Mouse (Mus musculus): Measurements from ENCODE around the gene Neurl1a. TPM values are rescaled to one million over a fixed set of nuclear protein-coding genes. Genes with fewer than 3 reads are reported as not detected.
A peak's percentile ranks its signal among the peaks of the same experiment; 100 is the strongest.

The Neurl1a gene
- polyA plus RNA-seq (2014; fragmentation: Nextera tagmentation; extraction: Ambion mirVana) = 4.5 and 4.6 TPM in 2 replicates

DNA sequence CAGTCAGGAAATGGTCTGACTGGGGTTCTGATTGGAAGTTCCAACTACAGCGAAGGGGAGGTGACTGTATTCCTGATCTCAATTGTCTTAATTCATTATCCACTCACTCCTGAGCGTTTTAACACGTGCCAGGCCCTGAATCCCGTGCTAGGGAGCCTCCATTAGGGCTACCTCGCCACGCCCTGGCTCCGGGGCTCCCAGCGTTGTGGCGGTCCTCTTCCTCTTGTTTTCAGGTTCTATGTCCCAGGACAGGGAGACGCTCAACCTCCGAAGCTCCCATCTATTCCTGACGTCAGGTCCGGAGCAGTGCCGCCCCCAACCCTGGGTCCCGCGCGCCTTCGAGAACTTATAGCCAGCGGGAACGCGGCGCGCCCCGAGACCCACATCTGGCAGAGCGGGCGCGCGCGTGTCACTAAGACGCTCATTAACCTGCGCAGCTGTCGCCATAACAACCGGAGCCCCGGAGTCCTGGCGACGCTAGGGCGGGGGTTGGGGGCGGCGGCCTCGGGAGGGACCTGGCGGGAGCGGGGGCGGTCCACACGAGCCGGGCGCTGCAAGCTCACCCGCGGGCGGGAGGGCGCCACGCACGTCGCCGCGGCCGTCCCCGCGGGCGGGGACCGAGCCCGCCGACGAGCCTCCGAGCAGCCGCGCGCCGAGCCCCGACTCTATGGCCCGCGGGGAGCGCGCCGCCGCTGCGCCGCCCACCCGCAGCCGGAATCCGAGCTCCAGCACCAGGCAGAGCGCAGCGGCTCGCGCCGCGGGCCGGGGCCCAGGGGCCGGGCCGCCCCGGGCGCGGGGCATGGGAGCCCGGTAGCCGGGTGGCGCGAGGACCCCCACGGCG, at the start of gene Neurl1a:
Gene Neurl1a (plus strand): TSS at position 390 of the 841 bp plus-strand sequence.
- peak within 1 kb of the TSS; percentile 30; the same call in 1 of the 2 replicates for H3K9ac ChIP-seq (ENCODE audit: low read depth, low read length)
- peak within 1 kb of the TSS; percentile 66 for H3K4me3 ChIP-seq (ENCODE audit: low read depth, low read length)
- H3K36me3 ChIP-seq (ENCODE audit: control insufficient read depth, insufficient read depth, low read length) = no peaks in the 10 kb centered on the region
- peak; percentile 57 for DNase-seq (ENCODE audit: low spot score)
- H3K27me3 ChIP-seq (replicated peaks; ENCODE audit: control insufficient read depth, insufficient read depth, low read length) = peaks cover 43% of the 10 kb centered on the region
- peak within 1 kb of the TSS; percentile 94 for H3K4me2 ChIP-seq
- no peak within 1 kb of the TSS for H3K27ac ChIP-seq (ENCODE audit: low read depth, low read length)
- 0 out of 2 replicates have a peak, but pooled peaks cover 4% of the 10 kb centered on the region for H3K9me3 ChIP-seq (ENCODE audit: control insufficient read depth, low read length)
- under 1% methylated on average over 97 of the region's 98 CpGs for WGBS
- no peaks in the 10 kb centered on the region for H3K4me1 ChIP-seq (replicated peaks; ENCODE audit: control insufficient read depth, insufficient read depth, low read length)
- no peak; the same call in 1 of the 2 replicates for ATAC-seq (replicated peaks; ENCODE audit: low FRiP score)

DNA sequence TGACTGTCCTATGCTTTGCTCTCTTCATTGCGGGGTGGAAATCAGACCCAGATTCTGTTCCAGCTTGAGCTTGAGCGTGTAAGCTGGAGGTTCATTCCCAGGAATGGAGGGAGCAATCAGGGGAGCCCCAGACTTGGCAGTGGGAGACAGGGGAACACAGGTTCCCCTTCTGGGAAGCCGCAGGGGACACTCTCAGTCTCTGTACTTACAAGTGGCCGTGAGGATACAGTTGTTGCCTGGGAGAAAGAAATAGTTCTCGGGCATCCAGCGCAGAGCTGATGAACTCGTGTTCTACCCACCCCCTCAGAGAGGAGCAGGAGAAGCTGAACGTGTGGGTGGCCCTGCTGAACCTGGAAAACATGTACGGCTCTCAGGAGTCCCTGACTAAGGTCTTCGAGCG, 49.8 kb upstream of the Neurl1a start:
- WGBS = 89% methylated on average over 11 of the region's 11 CpGs
- H3K4me1 ChIP-seq (replicated peaks; ENCODE audit: control insufficient read depth, insufficient read depth, low read length) = peaks cover 8% of the 10 kb centered on the region
- H3K36me3 ChIP-seq (ENCODE audit: control insufficient read depth, insufficient read depth, low read length) = peaks cover 57% of the 10 kb centered on the region

DNA sequence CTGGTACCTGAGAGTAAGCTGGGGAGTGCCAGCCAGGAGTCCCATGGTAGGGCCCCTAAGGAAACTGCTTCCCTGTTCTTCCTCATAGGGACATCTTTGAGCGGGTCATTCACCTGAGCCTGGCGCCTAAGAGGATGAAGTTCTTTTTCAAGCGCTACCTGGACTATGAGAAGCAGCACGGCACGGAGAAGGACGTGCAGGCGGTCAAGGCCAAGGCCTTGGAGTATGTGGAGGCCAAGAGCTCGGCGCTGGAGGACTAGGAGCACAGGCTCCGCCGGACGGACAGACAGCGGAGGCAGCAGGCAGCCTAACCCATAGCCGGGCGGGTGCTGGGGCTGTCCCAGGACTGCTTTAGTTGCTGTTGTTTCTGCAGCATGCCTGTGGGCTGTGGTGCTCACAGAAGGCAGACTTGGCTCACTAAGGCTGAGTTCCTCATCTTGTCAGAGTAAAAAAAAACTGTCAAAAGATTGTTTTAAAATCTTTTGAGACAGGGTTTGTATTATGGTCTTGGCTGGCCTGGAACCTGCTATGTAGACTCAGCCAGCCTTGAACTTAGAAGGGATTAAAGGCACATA, 48.0 kb upstream of the Neurl1a start:
- 94% methylated on average over 15 of the region's 15 CpGs for WGBS
- no peaks in the 10 kb centered on the region for H3K9me3 ChIP-seq (ENCODE audit: control insufficient read depth, low read length)
- DNase-seq (ENCODE audit: low spot score) = no peak
- H3K4me3 ChIP-seq (ENCODE audit: low read depth, low read length) = no peak overlapping the region
- no peak overlapping the region for H3K9ac ChIP-seq (ENCODE audit: low read depth, low read length)
- H3K4me2 ChIP-seq = no peak overlapping the region
- H3K4me1 ChIP-seq (replicated peaks; ENCODE audit: control insufficient read depth, insufficient read depth, low read length) = peaks cover 8% of the 10 kb centered on the region
- no peaks in the 10 kb centered on the region for H3K27me3 ChIP-seq (replicated peaks; ENCODE audit: control insufficient read depth, insufficient read depth, low read length)
- peaks cover 47% of the 10 kb centered on the region for H3K36me3 ChIP-seq (ENCODE audit: control insufficient read depth, insufficient read depth, low read length)
- no peak overlapping the region for H3K27ac ChIP-seq (ENCODE audit: low read depth, low read length)
- no peak for ATAC-seq (replicated peaks; ENCODE audit: low FRiP score)

More for the DNA sequence above, 49.8 kb upstream of the Neurl1a start:
- no peak overlapping the region for H3K27ac ChIP-seq (ENCODE audit: low read depth, low read length)
- H3K4me3 ChIP-seq (ENCODE audit: low read depth, low read length) = no peak overlapping the region
- H3K4me2 ChIP-seq = no peak overlapping the region
- H3K9ac ChIP-seq (ENCODE audit: low read depth, low read length) = no peak overlapping the region
- ATAC-seq (replicated peaks; ENCODE audit: low FRiP score) (no peak), DNase-seq (ENCODE audit: low spot score) (no peak)
- no peaks in the 10 kb centered on the region for H3K9me3 ChIP-seq (ENCODE audit: control insufficient read depth, low read length)
- H3K27me3 ChIP-seq (replicated peaks; ENCODE audit: control insufficient read depth, insufficient read depth, low read length) = no peaks in the 10 kb centered on the region

DNA sequence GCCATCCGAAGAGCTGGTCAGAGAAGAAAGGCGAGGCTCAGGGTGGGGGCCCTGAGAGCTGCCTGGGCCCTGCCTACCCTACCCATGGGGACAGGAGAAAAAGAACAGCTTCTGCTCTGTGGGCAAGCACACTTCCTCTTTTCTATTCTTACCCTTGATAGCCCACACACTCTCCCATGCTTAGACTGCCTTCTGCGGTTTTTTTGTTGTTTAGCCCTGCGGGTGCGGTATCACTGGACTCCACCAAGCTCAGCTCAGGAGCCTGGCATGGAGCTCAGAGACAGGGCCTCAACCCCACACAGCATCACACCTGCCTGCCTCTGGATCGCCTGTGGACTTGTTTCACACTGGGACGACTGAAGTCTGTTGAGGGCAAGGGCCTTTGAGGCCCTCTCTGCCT, 45.5 kb upstream of the Neurl1a start:
- no peaks in the 10 kb centered on the region for H3K9me3 ChIP-seq (ENCODE audit: control insufficient read depth, low read length)
- no peak overlapping the region for H3K9ac ChIP-seq (ENCODE audit: low read depth, low read length)
- H3K27ac ChIP-seq (ENCODE audit: low read depth, low read length) = no peak overlapping the region; the same call in none of the 2 replicates
- H3K4me1 ChIP-seq (replicated peaks; ENCODE audit: control insufficient read depth, insufficient read depth, low read length) = peaks cover 23% of the 10 kb centered on the region
- H3K27me3 ChIP-seq (replicated peaks; ENCODE audit: control insufficient read depth, insufficient read depth, low read length) = peaks cover 5% of the 10 kb centered on the region; the same call in 1 of the 2 replicates
- H3K4me2 ChIP-seq = no peak overlapping the region
- ATAC-seq (replicated peaks; ENCODE audit: low FRiP score) (peak; percentile 30; the same call in 1 of the 2 replicates), DNase-seq (ENCODE audit: low spot score) (no peak)
- no peak overlapping the region for H3K4me3 ChIP-seq (ENCODE audit: low read depth, low read length)
- H3K36me3 ChIP-seq (ENCODE audit: control insufficient read depth, insufficient read depth, low read length) = peaks cover 32% of the 10 kb centered on the region
- 43% methylated on average over 7 of the region's 7 CpGs for WGBS

DNA sequence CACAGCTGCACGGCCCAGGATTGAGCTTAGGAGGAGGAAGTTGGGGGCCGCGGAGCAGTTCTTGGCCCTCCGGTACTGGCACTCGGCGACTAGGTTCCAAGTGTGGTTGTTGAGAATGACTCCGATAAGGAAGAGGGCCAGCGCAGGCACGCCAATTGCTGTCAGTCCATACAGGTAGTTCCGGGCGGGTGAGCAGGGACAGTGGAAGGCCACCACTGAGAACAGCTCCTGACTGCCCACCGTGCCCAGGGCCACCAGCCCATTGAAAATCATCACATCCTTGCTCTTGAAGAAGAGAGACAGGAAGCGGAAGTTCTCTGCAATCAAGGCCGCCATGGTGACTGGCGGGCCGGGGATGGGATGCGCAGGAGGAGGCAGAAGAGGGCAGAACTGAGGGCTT, 43.1 kb upstream of the Neurl1a start:
- no peak overlapping the region for H3K4me2 ChIP-seq
- peaks cover 8% of the 10 kb centered on the region; the same call in 1 of the 2 replicates for H3K36me3 ChIP-seq (ENCODE audit: control insufficient read depth, insufficient read depth, low read length)
- ATAC-seq (replicated peaks; ENCODE audit: low FRiP score) = no peak
- H3K9ac ChIP-seq (ENCODE audit: low read depth, low read length) = no peak overlapping the region
- H3K4me1 ChIP-seq (replicated peaks; ENCODE audit: control insufficient read depth, insufficient read depth, low read length) = peaks cover 26% of the 10 kb centered on the region
- peaks cover 11% of the 10 kb centered on the region for H3K27me3 ChIP-seq (replicated peaks; ENCODE audit: control insufficient read depth, insufficient read depth, low read length)
- DNase-seq (ENCODE audit: low spot score) = no peak
- H3K27ac ChIP-seq (ENCODE audit: low read depth, low read length) = no peak overlapping the region
- no peak overlapping the region for H3K4me3 ChIP-seq (ENCODE audit: low read depth, low read length)
- WGBS = 88% methylated on average over 17 of the region's 17 CpGs
- no peaks in the 10 kb centered on the region for H3K9me3 ChIP-seq (ENCODE audit: control insufficient read depth, low read length)

DNA sequence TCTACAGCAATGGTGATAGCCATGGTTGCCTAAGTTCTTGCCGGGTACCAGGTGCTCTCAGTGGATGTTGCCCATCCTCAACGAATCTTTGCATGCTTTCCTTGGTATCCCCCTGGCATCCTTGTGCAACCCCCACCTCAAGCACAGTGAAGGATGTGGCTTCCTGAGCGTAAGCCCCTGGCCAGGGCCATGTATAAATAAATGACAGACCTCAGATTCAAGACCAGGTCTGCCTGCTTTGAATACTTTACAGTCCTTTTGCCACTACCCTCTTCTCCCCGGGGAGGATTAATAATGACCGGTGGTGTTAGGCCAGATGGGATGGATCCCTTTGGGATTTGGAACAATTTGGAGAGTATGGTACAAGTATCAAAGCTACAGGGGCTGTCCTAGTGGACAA, 42.5 kb upstream of the Neurl1a start:
- Histone ChIP-seq H3K27ac (ENCODE audit: low read depth, low read length) (no peak overlapping the region), H3K4me2 (peak overlapping the region; percentile 1; the same call in 1 of the 2 replicates), H3K27me3 (replicated peaks; ENCODE audit: control insufficient read depth, insufficient read depth, low read length) (peaks cover 13% of the 10 kb centered on the region), H3K4me3 (ENCODE audit: low read depth, low read length) (no peak overlapping the region), H3K9ac (ENCODE audit: low read depth, low read length) (no peak overlapping the region), H3K36me3 (ENCODE audit: control insufficient read depth, insufficient read depth, low read length) (peaks cover 7% of the 10 kb centered on the region; the same call in 1 of the 2 replicates), H3K4me1 (replicated peaks; ENCODE audit: control insufficient read depth, insufficient read depth, low read length) (peaks cover 26% of the 10 kb centered on the region), H3K9me3 (ENCODE audit: control insufficient read depth, low read length) (no peaks in the 10 kb centered on the region)
- 84% methylated on average over 5 of the region's 5 CpGs for WGBS
- ATAC-seq (replicated peaks; ENCODE audit: low FRiP score) (no peak), DNase-seq (ENCODE audit: low spot score) (no peak)

DNA sequence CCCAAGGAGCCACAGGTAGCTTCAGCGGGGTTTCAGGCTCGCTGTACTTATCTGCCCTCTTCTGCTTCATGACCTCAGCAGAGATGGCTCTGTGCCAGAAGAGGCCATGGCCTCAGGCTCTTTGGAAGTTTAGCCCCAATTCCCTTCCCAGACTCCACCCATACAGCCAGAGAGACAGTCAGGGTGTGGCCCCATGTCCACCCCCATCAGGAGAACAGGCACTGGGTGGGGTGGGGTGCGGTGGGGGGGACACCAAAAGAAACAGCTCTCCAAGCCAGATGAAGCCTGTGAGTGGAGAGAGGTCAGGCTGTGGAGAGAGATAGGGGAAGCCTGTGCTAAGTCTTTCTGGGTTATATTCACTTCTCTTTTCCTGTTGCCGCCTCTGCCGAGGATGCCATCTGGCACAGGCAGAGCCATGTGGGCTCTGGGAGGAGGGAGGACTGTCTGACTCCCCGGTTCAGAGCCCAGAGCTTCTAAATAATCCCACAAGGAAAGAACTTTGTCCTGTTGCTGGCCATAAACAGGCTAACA, 41.5 kb upstream of the Neurl1a start:
- Histone ChIP-seq H3K4me3 (ENCODE audit: low read depth, low read length) (peak overlapping the region; percentile 50), H3K4me1 (replicated peaks; ENCODE audit: control insufficient read depth, insufficient read depth, low read length) (peaks cover 26% of the 10 kb centered on the region), H3K27me3 (replicated peaks; ENCODE audit: control insufficient read depth, insufficient read depth, low read length) (peaks cover 13% of the 10 kb centered on the region), H3K27ac (ENCODE audit: low read depth, low read length) (peak overlapping the region; percentile 62; the same call in 1 of the 2 replicates), H3K4me2 (peak overlapping the region; percentile 69), H3K9me3 (ENCODE audit: control insufficient read depth, low read length) (no peaks in the 10 kb centered on the region), H3K9ac (ENCODE audit: low read depth, low read length) (peak overlapping the region; percentile 59), H3K36me3 (ENCODE audit: control insufficient read depth, insufficient read depth, low read length) (peaks cover 1% of the 10 kb centered on the region; the same call in 1 of the 2 replicates)
- WGBS = 13% methylated on average over 6 of the region's 6 CpGs
- ATAC-seq (replicated peaks; ENCODE audit: low FRiP score) (peak; percentile 56), DNase-seq (ENCODE audit: low spot score) (no peak)

DNA sequence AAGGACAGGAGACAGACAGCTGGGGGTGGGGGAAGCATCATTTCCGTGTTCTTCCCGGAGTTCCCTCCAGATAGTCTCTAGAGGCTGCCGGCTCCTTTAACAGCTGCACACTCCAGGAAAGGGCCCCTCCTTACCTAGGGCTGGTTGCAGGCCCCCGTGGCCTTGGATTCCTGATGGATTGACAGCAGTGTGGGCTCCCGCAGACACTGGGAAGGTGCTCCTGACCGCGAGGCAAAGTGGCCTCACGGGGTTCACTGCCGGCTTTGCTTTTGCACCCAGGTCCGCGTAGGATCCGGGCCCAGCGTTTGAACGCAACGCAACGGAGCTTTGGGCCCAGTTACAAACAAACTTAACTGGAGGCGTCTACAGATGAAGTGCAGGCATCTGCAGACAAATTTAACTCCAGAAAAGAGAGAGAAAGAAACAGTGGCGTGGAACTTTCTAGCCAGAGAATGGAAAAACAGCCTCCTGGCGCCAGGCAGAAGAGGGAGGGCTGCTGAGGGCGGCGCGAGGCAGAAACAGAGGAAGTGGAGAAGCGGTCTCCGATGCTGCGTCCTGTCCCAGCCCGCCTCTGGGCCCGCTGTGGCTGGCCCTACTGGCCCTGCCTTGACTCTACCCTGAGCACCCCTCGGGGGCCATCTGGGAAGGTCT, 40.7 kb upstream of the Neurl1a start, which contains the start of gene Calhm2:
Gene Calhm2 (minus strand): TSS at position 524 of the 651 bp plus-strand sequence.
- H3K4me1 ChIP-seq (replicated peaks; ENCODE audit: control insufficient read depth, insufficient read depth, low read length) = peaks cover 22% of the 10 kb centered on the region
- H3K4me3 ChIP-seq (ENCODE audit: low read depth, low read length) = peak within 1 kb of the TSS; percentile 50
- no peaks in the 10 kb centered on the region; the same call in 1 of the 2 replicates for H3K36me3 ChIP-seq (ENCODE audit: control insufficient read depth, insufficient read depth, low read length)
- peak within 1 kb of the TSS; percentile 59 for H3K9ac ChIP-seq (ENCODE audit: low read depth, low read length)
- H3K9me3 ChIP-seq (ENCODE audit: control insufficient read depth, low read length) = no peaks in the 10 kb centered on the region
- WGBS = 2% methylated on average over 28 of the region's 28 CpGs
- H3K27me3 ChIP-seq (replicated peaks; ENCODE audit: control insufficient read depth, insufficient read depth, low read length) = peaks cover 13% of the 10 kb centered on the region
- DNase-seq (ENCODE audit: low spot score) (peak; percentile 57), ATAC-seq (replicated peaks; ENCODE audit: low FRiP score) (peak; percentile 54; the same call in 1 of the 2 replicates)
- peak within 1 kb of the TSS; percentile 62 for H3K27ac ChIP-seq (ENCODE audit: low read depth, low read length)
- H3K4me2 ChIP-seq = peak within 1 kb of the TSS; percentile 69
